Mouse (Mus musculus) cerebellum, postnatal 36 days (tissue): ENCODE results near the gene Pigk.

ENCODE experiments used
- DNase-seq, 2 experiments: peaks; one replicate each; pipeline ENCODE4 v3.0.0; 2021 to 2022; ENCODE audit warnings: mixed read lengths in 2 of 2

Pigk gene

DNA sequence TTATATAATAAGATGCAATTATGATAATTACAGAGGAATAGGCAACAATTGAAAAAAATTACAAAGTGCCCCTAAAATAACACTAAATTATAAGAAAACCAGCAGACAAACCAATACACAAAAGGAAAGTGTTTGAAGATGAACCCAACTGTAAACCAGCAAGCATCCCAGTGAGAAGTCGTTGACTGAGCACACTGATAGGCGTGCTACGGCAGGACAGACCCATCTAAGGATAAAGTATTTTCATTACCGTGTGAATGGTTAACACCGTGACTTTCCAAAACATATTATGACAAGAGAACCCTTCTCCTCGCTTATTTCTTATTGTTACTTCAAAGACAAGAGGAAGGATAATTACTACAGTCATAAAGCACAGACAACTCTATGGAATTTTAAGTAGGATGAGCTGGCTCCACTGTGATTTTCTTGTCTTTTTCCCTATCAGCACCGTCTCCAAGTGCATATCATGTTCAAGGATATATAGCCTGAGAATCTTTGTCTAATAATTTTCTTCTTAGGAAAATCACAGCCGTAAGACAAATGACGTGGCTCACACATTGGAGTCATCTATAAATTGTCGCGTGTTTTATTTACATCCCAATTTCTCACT is 233.2 kb downstream of the Pigk start:
- no peak for DNase-seq

DNA sequence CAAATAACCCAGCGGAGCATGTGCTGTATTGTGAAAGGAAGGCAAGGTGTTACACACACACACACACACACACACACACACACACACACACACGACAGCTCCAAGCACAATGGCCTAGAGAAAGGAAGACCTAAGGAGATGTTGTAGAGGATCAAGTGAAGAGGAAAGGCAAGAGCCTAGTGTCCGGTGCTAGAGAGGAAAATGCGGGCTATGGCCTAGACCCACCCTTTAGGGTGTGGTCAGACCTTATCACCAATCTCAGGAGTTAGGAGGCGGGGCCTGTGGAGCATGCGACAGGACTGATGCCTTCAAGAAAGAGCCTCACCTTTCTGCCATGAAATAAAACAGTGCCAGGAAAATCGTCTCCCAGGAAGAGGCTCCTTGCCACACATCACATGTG is 234.7 kb downstream of the Pigk start:
- DNase-seq: no peak

DNA sequence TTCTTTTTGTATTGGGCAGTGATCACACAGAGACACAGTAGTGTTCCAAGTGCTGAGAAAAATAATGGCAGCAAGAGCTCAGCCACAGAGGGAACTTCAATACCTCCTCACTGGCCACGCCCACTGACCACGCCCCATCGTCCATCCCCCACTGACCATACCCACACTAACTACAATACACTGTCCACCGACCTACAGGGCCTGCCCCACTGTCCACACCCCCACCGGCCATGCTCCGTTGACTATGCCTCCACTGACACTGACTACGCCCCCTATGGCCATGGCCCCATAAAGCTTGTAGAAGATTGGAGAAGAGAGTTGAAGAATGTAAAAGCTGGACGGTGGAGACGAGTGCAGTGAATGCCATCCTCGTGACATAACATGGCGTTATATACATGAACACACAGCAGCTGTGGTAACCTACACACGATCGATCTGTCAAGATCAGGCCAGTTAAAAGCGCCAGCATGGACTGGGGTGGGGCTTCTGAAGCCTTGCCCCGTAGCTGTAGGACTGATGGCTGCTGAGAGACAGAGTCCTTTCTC is 235.4 kb downstream of the Pigk start:
- DNase-seq: no peak

DNA sequence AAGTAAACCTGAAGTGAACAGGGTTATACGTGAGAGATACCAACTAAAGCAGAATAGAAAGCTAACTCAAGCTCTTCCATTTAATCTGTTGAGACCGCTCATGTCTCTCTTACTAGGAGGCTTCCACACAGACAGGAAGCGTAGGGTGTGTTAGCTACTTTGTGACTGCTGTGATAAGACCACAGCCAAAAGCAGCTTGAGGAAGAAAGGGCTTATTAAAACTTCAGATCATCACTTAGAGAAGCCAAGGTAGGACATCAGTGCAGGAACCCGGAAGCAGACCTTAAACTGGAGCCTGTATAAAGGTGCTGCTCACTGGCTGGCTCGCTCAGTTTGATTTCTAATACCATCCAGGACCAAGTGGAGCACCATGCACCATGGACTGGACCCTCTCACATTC is 236.4 kb downstream of the Pigk start:
- DNase-seq: no peak

DNA sequence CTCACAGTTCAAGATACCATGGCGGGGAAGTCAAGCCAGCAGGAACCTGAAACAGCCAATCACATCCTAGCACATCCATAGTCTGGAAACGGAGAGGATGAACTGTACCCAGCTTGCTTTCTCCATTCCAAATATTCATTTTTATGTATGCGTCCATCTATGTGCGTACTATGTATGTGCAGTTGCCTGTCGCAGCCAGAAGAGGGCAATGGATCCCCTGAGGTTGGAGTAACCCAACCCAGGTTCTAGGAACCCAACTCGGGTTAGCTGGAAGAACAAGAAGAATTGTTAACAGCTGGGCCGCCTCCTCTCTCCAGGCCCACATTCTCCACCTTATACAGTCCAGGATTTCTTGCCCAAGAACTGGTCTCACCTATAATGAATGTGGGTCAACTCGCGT is 237.0 kb downstream of the Pigk start:
- no peak for DNase-seq

DNA sequence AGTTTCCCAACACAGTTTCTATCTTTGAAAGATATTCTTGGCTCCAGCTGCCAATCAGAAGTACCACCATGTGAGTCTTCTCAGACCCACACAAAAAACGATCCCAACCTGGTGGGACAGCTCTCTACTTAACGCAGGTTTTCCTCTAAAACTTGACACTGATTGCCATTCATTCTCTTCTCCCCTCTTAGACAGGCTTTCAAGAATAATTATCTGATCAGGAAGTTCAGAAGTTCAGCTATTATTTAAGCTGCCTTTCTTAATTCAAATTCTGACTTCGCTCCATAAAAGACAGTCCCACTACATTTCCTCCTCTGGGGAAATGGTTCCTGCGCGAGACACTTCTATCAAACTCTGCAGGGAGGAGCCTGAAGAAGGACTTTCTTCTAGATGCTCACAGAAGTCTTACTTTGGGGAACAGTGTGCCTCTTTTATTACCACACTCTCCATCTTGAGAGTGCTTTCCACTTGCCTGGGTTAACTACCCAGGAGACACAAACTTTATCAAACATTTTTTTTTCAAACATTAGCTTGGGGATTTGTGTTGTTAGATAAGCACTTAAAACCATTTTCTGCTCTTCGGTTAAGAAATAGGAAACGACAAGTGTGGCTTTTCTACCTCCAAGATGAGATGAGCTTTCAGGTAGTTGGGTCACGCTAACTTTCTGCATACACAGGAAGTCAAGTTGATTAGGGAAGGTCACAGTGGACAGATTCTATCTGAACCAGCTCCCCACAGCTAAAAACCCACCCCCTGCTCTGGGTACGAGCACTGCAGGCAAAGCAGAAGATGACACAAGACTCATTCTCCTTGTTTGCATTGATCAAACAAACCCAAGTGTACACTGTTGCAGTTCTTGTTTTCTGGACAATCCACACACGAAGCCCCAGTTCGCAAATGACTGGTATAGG is 238.0 kb downstream of the Pigk start:
- DNase-seq: no peak

DNA sequence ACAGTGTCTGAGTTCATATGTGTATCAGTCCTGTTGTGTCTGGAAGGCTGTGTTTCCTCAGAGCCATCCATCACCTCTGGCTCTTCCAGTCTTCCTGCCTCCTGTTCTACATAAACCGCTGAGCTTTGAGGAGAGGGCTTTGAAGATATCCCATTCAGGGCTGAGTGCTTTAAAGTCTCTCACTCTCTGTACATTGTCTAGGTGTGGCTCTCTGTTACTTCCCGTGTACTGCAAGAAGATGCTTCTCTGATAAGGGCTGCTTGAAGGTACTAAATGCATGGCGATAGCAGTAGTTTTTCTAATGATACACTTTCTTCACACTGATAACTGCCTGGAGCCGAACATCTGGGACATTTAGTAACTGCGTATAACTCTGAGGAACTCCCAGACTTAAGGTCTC is 242.1 kb downstream of the Pigk start:
- DNase-seq: no peak

DNA sequence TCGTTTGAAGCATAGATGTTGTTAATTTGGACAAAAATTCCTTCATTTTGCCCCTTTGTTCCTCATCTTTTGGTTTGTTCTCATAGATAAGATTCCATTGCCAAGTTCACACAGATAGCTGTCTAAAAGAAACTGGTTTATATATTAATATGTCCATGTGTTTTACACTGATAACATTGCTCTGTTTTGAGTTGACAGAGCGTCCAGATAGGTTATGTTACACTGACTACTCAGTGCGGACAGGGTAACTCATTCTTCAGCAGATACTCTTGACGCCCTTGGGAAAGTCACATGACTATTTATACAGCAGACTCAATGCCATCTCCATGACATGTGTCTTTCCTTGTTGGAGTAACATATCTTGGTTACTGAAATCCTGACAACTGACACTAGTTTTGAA is 242.9 kb downstream of the Pigk start:
- no peak for DNase-seq

DNA sequence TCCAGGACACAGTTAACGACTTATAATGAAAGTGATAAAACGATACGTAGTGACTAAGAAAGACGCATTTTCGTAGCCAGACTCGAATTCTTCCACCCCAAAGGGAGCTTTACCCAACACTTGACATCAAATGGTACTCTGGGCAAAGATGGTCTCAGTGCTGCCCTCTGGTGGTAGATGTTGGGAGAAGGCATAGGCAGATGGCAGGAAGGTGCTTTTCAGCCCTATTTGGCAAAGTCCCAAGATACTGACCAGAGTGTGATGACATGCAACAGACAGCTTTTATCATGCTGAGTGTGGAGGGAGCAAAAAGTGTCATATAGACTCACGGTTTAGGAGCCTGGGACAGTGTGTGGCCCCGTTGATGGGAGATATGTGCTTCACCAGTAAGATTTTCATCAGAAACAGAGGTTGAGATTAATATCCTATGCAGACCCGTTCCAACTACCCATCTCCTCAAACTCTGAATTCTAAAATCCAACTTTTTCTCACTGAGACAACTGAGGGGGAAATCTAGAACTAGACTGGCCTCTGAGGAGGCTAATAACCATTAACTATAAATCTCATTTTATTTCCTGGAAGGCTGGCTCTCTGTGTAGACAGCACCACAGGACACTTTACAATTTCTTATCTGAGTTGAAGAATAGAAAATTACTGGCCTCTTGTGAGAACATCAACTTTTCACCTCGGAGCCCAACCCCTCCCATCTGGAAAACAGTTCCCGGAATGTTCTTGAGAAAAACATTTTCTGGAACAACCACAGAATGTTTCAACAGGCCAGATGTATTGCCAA is 244.7 kb downstream of the Pigk start:
- DNase-seq: peak; percentile 52 to 60

DNA sequence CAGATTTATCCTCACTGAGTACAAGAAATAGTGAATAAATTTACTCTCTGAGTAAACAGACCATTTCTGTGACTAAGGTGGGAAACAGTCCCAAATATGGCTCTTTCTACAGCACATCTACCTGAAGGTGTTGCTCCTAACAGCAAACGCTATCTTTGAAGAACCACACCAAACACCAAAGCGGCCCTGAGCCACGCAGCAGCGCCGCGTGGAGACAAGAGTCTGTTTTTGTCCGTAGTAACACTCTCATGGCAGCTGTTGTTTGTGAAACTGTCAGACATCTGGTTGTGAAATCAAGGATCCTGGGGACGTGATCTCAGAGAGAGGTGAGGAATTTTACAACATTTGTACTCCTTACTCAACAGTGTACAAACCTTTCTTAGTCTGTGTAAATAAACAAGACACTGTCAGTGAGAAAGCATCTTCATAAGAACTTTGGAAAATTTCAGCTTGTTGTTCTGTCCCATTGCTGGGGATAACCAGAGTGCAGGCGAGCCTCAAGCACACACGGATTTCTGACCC is 248.0 kb downstream of the Pigk start:
- no peak for DNase-seq

DNA sequence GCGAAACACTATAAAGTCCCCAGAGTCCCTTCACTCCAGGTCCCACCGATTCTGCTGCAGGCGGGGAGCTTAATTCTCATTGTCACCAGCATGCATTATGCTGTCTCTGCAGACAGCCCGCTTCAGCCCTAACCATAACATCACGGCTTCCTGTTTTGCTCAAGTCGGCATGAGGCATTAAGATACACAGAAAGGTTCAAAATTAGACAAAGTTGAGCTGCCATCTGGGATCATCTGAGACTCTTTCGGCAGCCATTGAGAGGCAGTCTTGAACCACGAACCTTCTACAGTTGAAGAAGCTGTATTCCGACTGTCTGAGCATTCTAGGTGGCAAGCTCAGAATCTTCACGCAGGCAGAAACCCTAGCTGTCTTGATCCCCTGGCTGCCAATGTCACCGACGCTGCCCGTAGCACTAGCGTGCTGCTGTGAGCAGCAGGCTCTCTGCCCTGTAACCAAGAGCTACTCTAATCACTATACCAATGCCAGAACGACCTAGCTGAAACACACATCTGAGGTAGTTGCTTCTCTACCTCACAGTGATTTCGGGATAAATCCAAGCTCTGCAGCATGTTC is 256.0 kb downstream of the Pigk start:
- DNase-seq: no peak

DNA sequence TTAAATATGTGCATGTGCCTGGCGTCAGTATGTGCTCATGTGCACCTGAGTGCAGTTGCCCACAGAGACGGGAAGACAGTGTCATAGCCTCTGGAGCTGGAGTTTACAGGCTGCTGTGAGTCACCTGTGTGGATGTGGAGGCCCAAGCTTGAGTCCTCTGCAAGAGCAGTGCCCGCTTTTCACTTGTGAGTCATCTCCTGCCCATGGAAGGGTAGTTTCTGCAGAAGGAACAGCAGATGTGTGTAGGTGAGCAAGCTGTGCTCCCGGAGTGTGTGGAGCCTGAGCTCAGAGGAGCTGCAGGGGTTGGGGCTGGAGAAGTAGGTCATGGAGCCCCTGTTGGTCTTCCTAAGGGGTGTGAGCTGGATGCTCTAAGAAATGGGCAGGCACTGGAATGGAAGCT is 257.5 kb downstream of the Pigk start:
- DNase-seq: no peak

DNA sequence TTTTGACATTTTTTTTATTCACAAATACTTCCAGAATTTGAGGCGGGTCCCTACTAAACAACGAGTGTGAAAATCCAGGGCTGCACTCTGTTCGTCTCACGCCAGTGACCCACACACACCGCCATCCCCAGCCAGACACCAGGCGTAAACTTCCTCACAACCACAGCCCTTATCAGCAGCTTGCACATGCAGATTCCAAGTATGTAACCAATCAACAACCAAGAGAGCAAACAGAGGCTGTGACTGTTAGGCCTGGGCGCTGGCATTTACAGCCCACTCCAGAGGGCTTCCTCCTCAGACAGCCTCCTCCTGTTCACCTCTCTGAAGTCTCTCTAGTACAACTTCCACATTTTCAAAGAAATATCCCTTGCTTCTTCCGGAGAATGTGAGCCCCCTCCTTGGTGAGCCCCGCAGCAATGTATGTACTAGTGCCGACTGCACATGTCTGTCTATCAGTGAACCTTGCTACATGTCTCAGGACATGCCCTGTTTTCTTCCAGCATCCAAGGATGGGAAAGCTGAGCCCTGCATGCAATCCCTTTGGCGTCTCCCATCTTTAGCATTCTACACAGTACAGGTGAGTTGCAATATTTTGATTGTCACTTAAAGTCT is 265.7 kb downstream of the Pigk start:
- DNase-seq: no peak

DNA sequence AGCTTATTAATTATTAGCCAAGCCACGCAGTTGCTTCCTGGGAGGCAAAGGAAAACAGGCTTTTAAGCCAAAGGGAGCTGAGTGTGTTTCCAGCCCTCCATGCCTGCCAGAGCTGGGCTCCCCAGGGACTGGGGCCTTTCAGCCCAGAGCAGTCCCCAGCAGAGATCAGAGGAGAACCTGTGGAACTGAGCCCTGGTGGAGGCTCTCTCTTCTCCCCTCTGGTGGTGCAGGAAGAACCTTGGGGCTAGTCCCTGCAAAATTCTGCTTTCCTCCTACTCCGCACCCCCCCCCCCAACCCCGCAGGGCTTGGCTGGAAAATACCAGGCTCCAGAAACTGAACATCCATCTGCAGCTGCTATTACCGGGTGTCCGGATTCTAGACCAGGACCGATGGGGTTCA is 266.5 kb downstream of the Pigk start:
- DNase-seq: no peak

DNA sequence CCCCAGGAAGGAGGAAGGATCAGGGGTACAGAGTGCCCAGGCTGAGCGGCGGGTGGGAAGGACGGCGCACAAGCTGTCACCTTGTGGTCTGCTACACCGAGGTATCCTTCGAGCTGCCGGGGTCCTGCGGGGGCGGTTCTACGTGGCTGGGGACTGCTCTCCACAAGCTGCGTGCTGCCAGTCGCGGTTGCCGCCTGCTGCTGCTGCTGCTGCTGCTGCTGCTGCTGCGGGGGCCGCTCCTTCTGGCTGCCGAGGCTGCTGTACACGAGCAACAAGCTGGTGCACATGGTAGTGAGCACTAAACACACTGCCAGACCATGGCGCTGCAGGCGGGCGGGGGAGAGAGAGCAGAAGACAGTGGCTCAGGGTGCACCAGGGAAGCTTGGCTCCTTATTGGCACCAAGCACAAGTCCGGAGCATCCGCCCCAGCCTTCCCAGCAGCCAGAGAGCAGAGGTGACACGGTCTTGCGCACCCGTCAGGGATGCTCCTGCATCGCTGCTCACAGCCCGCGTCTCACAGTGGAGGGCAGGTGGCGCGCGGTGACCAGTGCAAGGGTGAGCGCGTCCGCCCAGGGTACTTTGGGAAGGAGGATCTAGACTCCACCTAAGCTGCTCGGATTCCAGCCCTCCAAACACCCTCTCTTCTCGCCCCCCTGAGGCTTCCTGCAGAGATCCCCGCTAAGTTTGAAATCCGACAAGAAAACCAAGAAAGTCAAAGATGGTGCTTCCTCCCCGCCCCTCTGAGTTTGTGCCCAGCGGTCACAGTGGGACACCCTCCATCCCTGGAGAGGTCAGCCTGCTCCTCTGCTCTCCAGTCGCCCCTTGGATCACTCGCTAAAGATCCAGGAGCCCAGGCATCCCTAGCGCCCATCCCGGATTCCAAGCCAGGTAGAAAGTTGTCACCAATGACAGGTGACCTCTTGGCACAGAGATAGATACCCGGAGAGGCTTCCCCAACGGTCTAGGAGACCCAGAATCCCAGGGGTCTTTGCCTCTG is 267.4 kb downstream of the Pigk start:
- DNase-seq: peak; percentile 38 to 42

DNA sequence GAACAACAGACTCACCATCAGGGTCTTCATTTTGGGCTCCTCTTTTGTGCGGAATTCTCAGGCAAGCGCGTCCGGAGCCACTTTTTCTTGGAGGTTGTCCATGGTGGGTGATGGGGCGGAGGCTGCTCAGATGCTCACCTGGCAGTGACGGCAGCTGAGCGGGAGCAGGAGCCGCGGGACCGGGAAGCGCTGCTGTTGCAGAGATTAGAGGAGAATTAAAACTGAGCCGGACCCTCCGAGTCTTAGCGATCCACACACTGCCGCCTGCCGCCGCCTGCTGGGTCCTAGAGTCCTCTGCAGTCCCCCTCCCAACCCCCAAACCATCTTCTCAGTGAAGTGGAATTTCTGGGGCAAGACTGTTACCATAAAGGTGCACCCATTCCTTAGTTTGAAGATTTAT is 268.1 kb downstream of the Pigk start, which contains the start of gene St6galnac5:
Gene St6galnac5, minus strand, starts transcription at position 259 of the 400 bp plus-strand sequence.
- peak; percentile 15 to 28 for DNase-seq

DNA sequence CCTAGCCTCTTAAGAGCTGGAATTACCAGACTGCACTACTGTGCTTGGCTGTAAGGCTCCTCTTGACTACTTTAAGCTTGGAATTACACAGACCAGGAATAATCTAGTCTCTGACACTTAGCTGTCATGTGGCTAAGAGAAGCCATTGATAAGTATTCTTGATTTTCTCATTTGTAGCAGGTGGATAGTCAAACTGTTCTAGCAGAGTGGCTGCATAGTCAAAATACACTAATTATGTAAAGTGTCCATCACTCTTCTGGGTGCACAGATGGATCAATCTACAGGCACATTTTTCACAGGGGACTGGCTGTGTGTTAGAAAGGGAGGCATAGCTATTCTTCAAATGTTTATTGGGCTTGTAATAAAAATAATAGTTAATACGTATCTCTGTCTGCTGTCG is 276.9 kb downstream of the Pigk start:
- no peak for DNase-seq

DNA sequence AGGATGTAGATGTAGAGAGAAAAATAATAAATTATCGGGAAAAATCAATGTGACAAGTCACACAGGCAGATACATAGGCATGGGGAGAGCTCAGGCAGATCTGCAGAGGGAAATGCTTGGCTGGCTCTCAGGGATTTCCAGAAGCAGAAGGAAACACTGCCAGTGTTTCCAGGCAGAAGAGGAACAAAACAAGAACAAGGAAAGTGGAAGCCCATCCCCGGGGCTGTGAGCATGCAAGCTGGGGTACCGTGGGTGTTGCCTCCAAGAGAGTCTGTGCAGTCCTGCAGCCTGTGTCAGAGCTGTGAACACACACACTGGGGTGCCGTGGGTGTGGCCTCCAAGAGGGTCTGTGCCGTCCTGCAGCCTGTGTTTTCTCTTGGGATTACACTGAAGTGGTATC is 279.7 kb downstream of the Pigk start:
- DNase-seq: no peak

DNA sequence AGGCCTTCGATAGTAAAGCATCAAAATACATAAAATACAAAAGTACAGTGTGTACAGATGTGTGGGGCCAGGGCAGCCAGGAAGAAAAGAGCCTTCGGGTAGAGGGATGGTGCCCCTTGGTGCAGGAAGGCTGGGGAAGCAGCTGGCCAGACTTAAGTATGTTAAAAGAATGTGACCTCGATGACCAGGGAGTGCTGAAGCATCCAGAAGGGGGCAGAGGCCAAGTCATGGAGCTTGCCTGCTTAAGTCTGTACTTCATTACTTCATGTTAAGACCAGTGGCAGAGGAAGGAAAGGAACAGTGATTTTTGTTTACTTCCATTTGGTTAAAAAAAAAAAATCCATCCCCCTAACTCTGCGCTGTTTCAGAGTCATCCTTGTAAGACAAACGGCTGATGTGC is 284.2 kb downstream of the Pigk start:
- no peak for DNase-seq

DNA sequence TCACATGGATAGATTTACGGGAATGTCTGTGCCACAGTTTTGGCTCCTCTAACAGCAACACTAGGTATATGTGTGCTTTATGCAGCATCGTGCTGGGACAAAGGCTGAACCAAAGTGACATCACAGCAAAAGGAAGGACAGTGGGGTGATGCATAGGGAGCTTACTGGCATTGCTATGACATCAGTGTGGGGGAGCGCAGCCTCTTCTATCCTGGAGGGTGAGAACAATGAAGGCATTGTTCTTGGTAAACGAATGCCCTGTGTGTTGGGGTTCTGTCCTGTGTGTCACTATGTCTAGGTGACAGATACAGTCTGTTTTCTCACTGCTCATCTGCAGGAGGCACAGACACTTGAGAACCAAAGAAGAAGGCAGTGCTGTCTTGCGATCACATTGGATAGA is 285.0 kb downstream of the Pigk start:
- no peak for DNase-seq

DNA sequence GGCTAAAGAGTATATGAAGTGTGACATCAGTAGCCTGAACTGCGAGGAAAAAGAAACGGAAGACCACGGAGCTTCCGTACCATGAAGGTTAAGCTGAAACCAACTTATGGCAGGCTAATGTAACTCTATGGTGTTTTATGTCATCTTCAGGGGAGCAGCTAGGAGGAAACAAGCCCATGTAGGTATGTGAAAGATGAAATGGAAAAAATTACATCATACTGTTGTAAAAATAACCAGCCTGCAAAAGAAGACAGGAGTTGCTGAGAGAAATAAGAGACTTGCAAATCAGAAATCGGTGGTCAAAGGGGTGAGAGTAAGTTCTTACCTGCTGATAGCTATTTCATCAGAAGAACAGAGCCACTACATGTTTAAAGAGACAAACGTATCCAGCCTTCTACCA is 293.0 kb downstream of the Pigk start:
- no peak for DNase-seq
